Mouse (Mus musculus) heart, embryonic 10.5 days (tissue): ENCODE data around the gene Idh3a. TPM values are rescaled to one million over a fixed set of nuclear protein-coding genes. Genes with fewer than 3 reads are reported as not detected.

Experiments used
- DNase-seq: peaks from one replicate; pipeline ENCODE4 v3.0.0-alpha.2; 2017; ENCODE audit warnings: low spot score
- H3K27ac ChIP-seq: fragments of 300-500 bp; sonication (generic); 2 replicates; pipeline ENCODE4 v1.5.1; 2016; ENCODE audit warnings: mild to moderate bottlenecking
- H3K27me3 ChIP-seq: fragments of 300-500 bp; sonication (generic); 2 replicates; pipeline ENCODE4 v1.6.1; 2016; ENCODE audit warnings: mild to moderate bottlenecking; ENCODE audit not compliant: poor library complexity, insufficient read depth, severe bottlenecking
- H3K36me3 ChIP-seq: fragments of 300-500 bp; sonication (generic); 2 replicates; pipeline ENCODE4 v1.6.1; 2016; ENCODE audit warnings: mild to moderate bottlenecking, moderate library complexity
- H3K4me1 ChIP-seq: fragments of 300-500 bp; sonication (generic); 2 replicates; pipeline ENCODE4 v1.6.1; 2016; ENCODE audit warnings: mild to moderate bottlenecking
- H3K4me3 ChIP-seq: fragments of 300-500 bp; sonication (generic); 2 replicates; pipeline ENCODE4 v1.5.1; 2016; ENCODE audit warnings: mild to moderate bottlenecking, moderate library complexity
- H3K9me3 ChIP-seq: fragments of 300-500 bp; sonication (generic); 2 replicates; pipeline ENCODE4 v1.6.1; 2016; ENCODE audit warnings: mild to moderate bottlenecking, moderate library complexity
- WGBS: fragments of 180-500 bp; shearing (Covaris S2); methylation state at CpG from one replicate; pipeline ENCODE4 v1.1.7; 2016; 5-methylcytosine and 5-hydroxymethylcytosine counted together
- polyA plus RNA-seq: library from polyadenylated mRNA; unstranded; fragments of >200 nt; fragmentation: Nextera tagmentation; extraction: Ambion mirVana; gene quantifications from 2 replicates; pipeline ENCODE4 v1.2.1, GENCODE M21; 2016

Idh3a gene
- polyA plus RNA-seq, 1 experiment from 2014 or later = 348 TPM

GRCm38 (mm10) chr9:54602916-54603315, 16.8 kb downstream of the Idh3a start:
- Histone ChIP-seq H3K9me3 (no peaks in the 10 kb centered on the region), H3K36me3 (peaks cover 75% of the 10 kb centered on the region), H3K27me3 (no peaks in the 10 kb centered on the region), H3K27ac (no peak overlapping the region), H3K4me1 (no peaks in the 10 kb centered on the region), H3K4me3 (no peak overlapping the region)
- WGBS = 83% methylated on average over 7 of the region's 7 CpGs
- DNase-seq = no peak

GRCm38 (mm10) chr9:54604131-54604654, 18.1 kb downstream of the Idh3a start:
- Histone ChIP-seq H3K27ac (no peak overlapping the region), H3K36me3 (peaks cover 62% of the 10 kb centered on the region), H3K27me3 (no peaks in the 10 kb centered on the region), H3K4me3 (no peak overlapping the region), H3K4me1 (peaks cover 5% of the 10 kb centered on the region; the same call in 1 of the 2 replicates), H3K9me3 (no peaks in the 10 kb centered on the region)
- DNase-seq = no peak
- 72% methylated on average over 5 of the region's 5 CpGs for WGBS

GRCm38 (mm10) chr9:54604886-54605285, 18.8 kb downstream of the Idh3a start:
- no peak for DNase-seq
- H3K9me3 ChIP-seq = no peaks in the 10 kb centered on the region
- WGBS = 61% methylated on average over 4 of the region's 4 CpGs
- H3K27ac ChIP-seq = no peak overlapping the region
- H3K4me1 ChIP-seq = peaks cover 10% of the 10 kb centered on the region; the same call in 1 of the 2 replicates
- no peaks in the 10 kb centered on the region for H3K27me3 ChIP-seq
- H3K36me3 ChIP-seq = peaks cover 55% of the 10 kb centered on the region
- H3K4me3 ChIP-seq = no peak overlapping the region

GRCm38 (mm10) chr9:54612781-54613191, 26.7 kb downstream of the Idh3a start:
- no peak overlapping the region for H3K4me3 ChIP-seq
- no peak for DNase-seq
- 0 out of 2 replicates have a peak, but pooled peaks cover 3% of the 10 kb centered on the region for H3K27me3 ChIP-seq
- H3K4me1 ChIP-seq = peaks cover 15% of the 10 kb centered on the region
- no peak overlapping the region for H3K27ac ChIP-seq
- H3K36me3 ChIP-seq = no peaks in the 10 kb centered on the region
- H3K9me3 ChIP-seq = no peaks in the 10 kb centered on the region
- 86% methylated on average over 5 of the region's 5 CpGs for WGBS

GRCm38 (mm10) chr9:54614182-54614850, 28.2 kb downstream of the Idh3a start:
- 48% methylated on average over 13 of the region's 13 CpGs for WGBS
- H3K9me3 ChIP-seq = no peaks in the 10 kb centered on the region

GRCm38 (mm10) chr9:54627240-54627639, 41.1 kb downstream of the Idh3a start:
- 86% methylated on average over 5 of the region's 5 CpGs for WGBS
- Histone ChIP-seq H3K27me3 (no peaks in the 10 kb centered on the region), H3K4me1 (0 out of 2 replicates have a peak, but pooled peaks cover 4% of the 10 kb centered on the region), H3K27ac (no peak overlapping the region), H3K36me3 (no peaks in the 10 kb centered on the region), H3K4me3 (no peak overlapping the region), H3K9me3 (no peaks in the 10 kb centered on the region)
- DNase-seq = no peak

More at GRCm38 (mm10) chr9:54614182-54614850, 28.2 kb downstream of the Idh3a start:
- H3K36me3 ChIP-seq = no peaks in the 10 kb centered on the region
- DNase-seq = no peak
- 0 out of 2 replicates have a peak, but pooled peaks cover 3% of the 10 kb centered on the region for H3K27me3 ChIP-seq
- H3K4me3 ChIP-seq = no peak overlapping the region
- H3K4me1 ChIP-seq = peaks cover 8% of the 10 kb centered on the region
- no peak overlapping the region for H3K27ac ChIP-seq

- Histone ChIP-seq H3K4me1 (0 out of 2 replicates have a peak, but pooled peaks cover 7% of the 10 kb centered on the region), H3K27me3 (no peaks in the 10 kb centered on the region), H3K9me3 (no peaks in the 10 kb centered on the region), H3K27ac (no peak overlapping the region), H3K4me3 (no peak overlapping the region), H3K36me3 (no peaks in the 10 kb centered on the region)
- DNase-seq = no peak
- WGBS = 87% methylated on average over 4 of the region's 4 CpGs
These were observed 42.6 kb downstream of the Idh3a start for GRCm38 (mm10) chr9:54628752-54629151.

GRCm38 (mm10) chr9:54629613-54630261, 43.6 kb downstream of the Idh3a start:
- Histone ChIP-seq H3K27ac (no peak overlapping the region), H3K27me3 (no peaks in the 10 kb centered on the region), H3K36me3 (no peaks in the 10 kb centered on the region), H3K4me1 (peaks cover 13% of the 10 kb centered on the region; the same call in 1 of the 2 replicates), H3K4me3 (no peak overlapping the region), H3K9me3 (no peaks in the 10 kb centered on the region)
- DNase-seq = no peak
- 77% methylated on average over 5 of the region's 5 CpGs for WGBS

GRCm38 (mm10) chr9:54630905-54631304, 44.8 kb downstream of the Idh3a start:
- no peaks in the 10 kb centered on the region for H3K27me3 ChIP-seq
- no peak overlapping the region for H3K27ac ChIP-seq

GRCm38 (mm10) chr9:54633401-54633800, 47.3 kb downstream of the Idh3a start:
- DNase-seq = no peak
- no peaks in the 10 kb centered on the region for H3K36me3 ChIP-seq
- H3K4me1 ChIP-seq = peaks cover 20% of the 10 kb centered on the region
- H3K27me3 ChIP-seq = no peaks in the 10 kb centered on the region
- no peak overlapping the region for H3K27ac ChIP-seq
- no peak overlapping the region for H3K4me3 ChIP-seq
- H3K9me3 ChIP-seq = no peaks in the 10 kb centered on the region
- WGBS = 84% methylated on average over 2 of the region's 2 CpGs

More at GRCm38 (mm10) chr9:54630905-54631304, 44.8 kb downstream of the Idh3a start:
- H3K4me1 ChIP-seq = peaks cover 13% of the 10 kb centered on the region; the same call in 1 of the 2 replicates
- no peaks in the 10 kb centered on the region for H3K36me3 ChIP-seq
- H3K9me3 ChIP-seq = no peaks in the 10 kb centered on the region
- DNase-seq = no peak
- H3K4me3 ChIP-seq = no peak overlapping the region

GRCm38 (mm10) chr9:54637510-54638314, 51.6 kb downstream of the Idh3a start:
- H3K27me3 ChIP-seq = no peaks in the 10 kb centered on the region
- no peaks in the 10 kb centered on the region for H3K36me3 ChIP-seq
- H3K4me1 ChIP-seq = peaks cover 24% of the 10 kb centered on the region
- DNase-seq = no peak
- no peaks in the 10 kb centered on the region for H3K9me3 ChIP-seq
- 51% methylated on average over 5 of the region's 5 CpGs for WGBS
- no peak overlapping the region for H3K27ac ChIP-seq
- H3K4me3 ChIP-seq = no peak overlapping the region

- 38% methylated on average over 2 of the region's 2 CpGs for WGBS
- Histone ChIP-seq H3K9me3 (no peaks in the 10 kb centered on the region), H3K4me1 (peaks cover 17% of the 10 kb centered on the region), H3K27me3 (no peaks in the 10 kb centered on the region), H3K36me3 (no peaks in the 10 kb centered on the region), H3K4me3 (no peak overlapping the region), H3K27ac (no peak overlapping the region)
- no peak for DNase-seq
These were observed 53.1 kb downstream of the Idh3a start for GRCm38 (mm10) chr9:54639192-54639591.
